In the genomic region with DNA sequence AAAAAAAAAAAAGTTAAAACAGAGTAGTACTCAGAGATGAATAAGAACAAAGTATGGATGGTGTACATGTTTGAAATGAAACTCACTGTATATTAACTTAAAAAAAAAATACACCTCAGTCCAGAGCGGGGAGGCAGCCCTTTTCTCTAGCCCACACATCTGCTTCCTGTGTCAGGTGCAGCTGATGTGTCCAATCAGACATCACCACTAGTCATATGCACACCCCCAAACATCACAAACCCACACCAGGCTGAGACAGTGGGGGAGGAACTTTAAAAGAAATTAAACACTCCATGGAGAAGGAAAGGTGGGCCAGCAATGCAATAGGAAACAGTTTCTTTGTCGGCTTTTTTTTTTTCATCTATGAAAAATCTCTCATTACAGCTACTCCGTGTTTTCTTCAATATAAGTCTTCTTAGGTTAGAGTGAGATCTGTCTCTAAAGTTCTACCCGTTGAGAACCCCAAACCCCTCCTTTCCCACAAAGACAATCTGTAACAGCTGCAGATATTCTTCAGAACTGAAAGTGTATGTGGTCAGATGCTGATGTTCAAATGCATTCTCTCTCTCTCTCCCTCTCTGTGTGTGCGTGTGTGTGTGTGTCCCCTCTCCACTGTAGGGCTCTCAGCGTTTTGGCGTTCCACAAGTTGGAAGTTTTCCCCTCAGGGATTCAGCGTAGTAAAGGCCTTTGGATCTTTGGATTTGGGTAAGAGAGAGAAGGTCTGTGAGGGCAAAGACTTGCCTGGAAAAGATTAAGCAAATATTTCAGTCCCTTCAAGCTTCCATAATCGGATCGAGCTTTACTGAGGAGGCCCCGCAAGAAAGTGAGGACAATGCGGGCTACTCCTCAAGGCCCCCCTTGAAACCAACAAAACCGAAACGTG, we compare ENCODE assay signal across 8 mouse cellular contexts. TPM values are rescaled to one million over a fixed set of nuclear protein-coding genes. Genes with fewer than 3 reads are reported as not detected.
DNase-seq lines count a peak whose midpoint lies in the region; ATAC-seq lines count a peak whose summit lies in the region.

No protein-coding gene starts in this region.

- H3K36me3 ChIP-seq in kidney, embryonic 14.5 days (ENCODE audit: control insufficient read depth, insufficient read depth, low read length) = peaks cover 15% of the 10 kb centered on the region; the same call in 1 of the 2 replicates
- H3K36me3 ChIP-seq in hindbrain, embryonic 10.5 days = peaks cover 24% of the 10 kb centered on the region
- peaks cover 37% of the 10 kb centered on the region for H3K36me3 ChIP-seq in megakaryocyte, embryonic 14.5 days (replicated peaks; ENCODE audit: low read length)

- no peak; the same call in 1 of the 2 replicates for ATAC-seq in kidney, embryonic 14.5 days (ENCODE audit: low FRiP score, low TSS enrichment)

- H3K27ac ChIP-seq in kidney, embryonic 14.5 days (ENCODE audit: low read depth, low read length) = no peak overlapping the region
- H3K27ac ChIP-seq in hindbrain, embryonic 10.5 days = peak overlapping the region; percentile 81

- peak overlapping the region; percentile 51 for H3K4me2 ChIP-seq in kidney, embryonic 14.5 days (replicated peaks; ENCODE audit: low read depth, low read length)

- H3K4me3 ChIP-seq in kidney, embryonic 14.5 days (ENCODE audit: low read length) = peak overlapping the region; percentile 65
- peak overlapping the region; percentile 70 for H3K4me3 ChIP-seq in hindbrain, embryonic 10.5 days
- H3K4me3 ChIP-seq in megakaryocyte, embryonic 14.5 days (replicated peaks) = peak overlapping the region; percentile 92

- DNase-seq in kidney, adult 18-20 months = no peak
- peak; percentile 28 for DNase-seq in NIH3T3 (ENCODE audit: low read depth)
- DNase-seq in hindbrain, embryonic 10.5 days (ENCODE audit: low spot score) = no peak
- DNase-seq in urinary bladder, adult 2 months (ENCODE audit: low spot score) = no peak
- no peak for DNase-seq in right cerebral cortex, postnatal 10 days (ENCODE audit: low spot score in 2 of 2)
- DNase-seq in layer of hippocampus, postnatal 14 days (ENCODE audit: low spot score in 2 of 2) = no peak

- H3K27me3 ChIP-seq in kidney, embryonic 14.5 days (ENCODE audit: control insufficient read depth, insufficient read depth, low read length) = no peaks in the 10 kb centered on the region
- H3K27me3 ChIP-seq in hindbrain, embryonic 10.5 days (ENCODE audit: insufficient read depth, poor library complexity, severe bottlenecking) = no peaks in the 10 kb centered on the region
- H3K27me3 ChIP-seq in megakaryocyte, embryonic 14.5 days (replicated peaks) = no peaks in the 10 kb centered on the region

- 18% methylated on average over 14 of the region's 14 CpGs for WGBS in kidney, embryonic 14.5 days
- WGBS in hindbrain, embryonic 10.5 days = 22% methylated on average over 14 of the region's 14 CpGs

- peaks cover 9% of the 10 kb centered on the region; the same call in 1 of the 2 replicates for H3K4me1 ChIP-seq in kidney, embryonic 14.5 days (ENCODE audit: control insufficient read depth, insufficient read depth, low read length)
- H3K4me1 ChIP-seq in hindbrain, embryonic 10.5 days (replicated peaks) = peaks cover 19% of the 10 kb centered on the region
- H3K4me1 ChIP-seq in megakaryocyte, embryonic 14.5 days = peaks cover 14% of the 10 kb centered on the region

- H3K9me3 ChIP-seq in kidney, embryonic 14.5 days (ENCODE audit: control insufficient read depth, low read length) = no peaks in the 10 kb centered on the region
- no peaks in the 10 kb centered on the region for H3K9me3 ChIP-seq in hindbrain, embryonic 10.5 days
- H3K9me3 ChIP-seq in megakaryocyte, embryonic 14.5 days = 0 out of 2 replicates have a peak, but pooled peaks cover 3% of the 10 kb centered on the region

- peak overlapping the region; percentile 63 for H3K9ac ChIP-seq in kidney, embryonic 14.5 days (ENCODE audit: low read depth, low read length)

RNA-seq across cellular contexts. Expression of a gene that starts 0.7 kb away (rescaled TPM):
- polyA plus RNA-seq in kidney, embryonic 14.5 days (2014; fragmentation: Nextera tagmentation; extraction: Ambion mirVana) = 26.1 and 41.3 TPM in 2 replicates
- 32.1 and 38.5 TPM in 2 replicates for polyA plus RNA-seq in hindbrain, embryonic 10.5 days (2016; fragmentation: Nextera tagmentation; extraction: Ambion mirVana)
- polyA plus RNA-seq in megakaryocyte, embryonic 14.5 days (2012; ENCODE audit: insufficient read depth, low replicate concordance) = 6.7 and 23.2 TPM in 2 replicates
- 52.1 and 79.6 TPM in 2 replicates for polyA plus RNA-seq in urinary bladder, adult 2 months (2012; rRNA removed)
- total RNA-seq in layer of hippocampus, postnatal 14 days (2021) = 10 to 100 TPM; 66.9 to 69.6 TPM

RNA-seq across cellular contexts. Expression of a gene that starts 49.1 kb away (rescaled TPM):
- polyA plus RNA-seq in kidney, embryonic 14.5 days (2014; fragmentation: Nextera tagmentation; extraction: Ambion mirVana) = 90.0 and 124 TPM in 2 replicates
- polyA plus RNA-seq in hindbrain, embryonic 10.5 days (2016; fragmentation: Nextera tagmentation; extraction: Ambion mirVana) = 63.3 and 73.4 TPM in 2 replicates
- 10.2 and 125 TPM in 2 replicates for polyA plus RNA-seq in megakaryocyte, embryonic 14.5 days (2012; ENCODE audit: insufficient read depth, low replicate concordance)
- 363 and 422 TPM in 2 replicates for polyA plus RNA-seq in urinary bladder, adult 2 months (2012; rRNA removed)
- total RNA-seq in layer of hippocampus, postnatal 14 days (2021) = 10 to 100 TPM; 10.9 to 13.0 TPM
